ENCODE assay signal across 10 mouse cellular contexts in the genomic region with DNA sequence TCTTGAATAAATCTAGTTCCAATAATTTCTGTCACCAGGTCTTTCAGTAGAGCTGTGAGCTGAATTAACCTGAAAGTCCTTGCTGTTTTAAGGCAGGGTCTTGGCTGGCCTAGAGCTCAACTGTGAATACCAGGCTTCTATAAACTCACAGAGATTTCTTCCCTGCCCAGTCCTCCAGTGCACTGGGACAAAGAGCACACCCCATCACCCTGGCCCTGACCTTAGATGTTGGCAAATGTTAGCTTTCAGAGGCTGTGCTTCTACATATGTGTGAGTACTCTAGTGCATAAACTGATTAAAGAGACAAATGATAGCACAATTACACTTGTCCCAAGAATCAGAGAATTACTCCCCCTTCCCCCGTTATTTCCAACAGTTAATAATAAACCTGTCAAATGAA. TPM values are rescaled to one million over a fixed set of nuclear protein-coding genes. Genes with fewer than 3 reads are reported as not detected.
DNase-seq lines count a peak whose midpoint lies in the region; ATAC-seq and TF ChIP-seq lines count a peak whose summit lies in the region.
"Had no signal": no experiment of that assay in that cellular context is flagged by ENCODE, and none has a peak within 500 bp of the region (broad histone marks: within the 10 kb centered on the region; RNA-seq: fewer than 3 reads in every experiment).

No protein-coding gene starts in this region.

- TF ChIP-seq POLR2A in heart, adult 2 months (IDR thresholded peaks at IDR 0.05; ENCODE audit: insufficient read depth, low read depth, low read length), result no peak

- no peak overlapping the region for H3K4me3 ChIP-seq in heart, adult 2 months
- H3K4me3 ChIP-seq in midbrain, embryonic 10.5 days, result peak overlapping the region; percentile 98
- H3K4me3 ChIP-seq in midbrain, embryonic 14.5 days (replicated peaks; ENCODE audit: low read depth, low read length), result no peak overlapping the region
- H3K4me3 ChIP-seq in embryonic facial prominence, embryonic 15.5 days (replicated peaks), result peak overlapping the region; percentile 97; the same call in 1 of the 2 replicates
- peak overlapping the region; percentile 98; the same call in 1 of the 2 replicates for H3K4me3 ChIP-seq in neural tube, embryonic 13.5 days
- H3K4me3 ChIP-seq in intestine, postnatal 0 days (ENCODE audit: low read depth, low read length), result no peak overlapping the region

- H3K27me3 ChIP-seq in heart, adult 2 months (ENCODE audit: control insufficient read depth, insufficient read depth, low read length), result no peaks in the 10 kb centered on the region
- H3K27me3 ChIP-seq in midbrain, embryonic 10.5 days (ENCODE audit: low read depth, poor library complexity, severe bottlenecking), result no peaks in the 10 kb centered on the region
- H3K27me3 ChIP-seq in midbrain, embryonic 14.5 days (ENCODE audit: control insufficient read depth, insufficient read depth, low read length), result no peaks in the 10 kb centered on the region
- H3K27me3 ChIP-seq in embryonic facial prominence, embryonic 15.5 days, result no peaks in the 10 kb centered on the region
- no peaks in the 10 kb centered on the region for H3K27me3 ChIP-seq in neural tube, embryonic 13.5 days
- H3K27me3 ChIP-seq in intestine, postnatal 0 days (replicated peaks; ENCODE audit: control insufficient read depth, insufficient read depth, low read length), result no peaks in the 10 kb centered on the region

- H3K4me1 ChIP-seq in heart, adult 2 months (ENCODE audit: control insufficient read depth, insufficient read depth, low read length), result peaks cover 4% of the 10 kb centered on the region
- peaks cover 28% of the 10 kb centered on the region for H3K4me1 ChIP-seq in midbrain, embryonic 10.5 days
- H3K4me1 ChIP-seq in midbrain, embryonic 14.5 days (ENCODE audit: control insufficient read depth, insufficient read depth, low read length), result peaks cover 22% of the 10 kb centered on the region
- peaks cover 22% of the 10 kb centered on the region for H3K4me1 ChIP-seq in embryonic facial prominence, embryonic 15.5 days
- H3K4me1 ChIP-seq in neural tube, embryonic 13.5 days (replicated peaks), result peaks cover 38% of the 10 kb centered on the region
- peaks cover 6% of the 10 kb centered on the region for H3K4me1 ChIP-seq in intestine, postnatal 0 days (replicated peaks; ENCODE audit: control insufficient read depth, insufficient read depth, low read length)

- H3K9ac ChIP-seq in heart, adult 2 months (ENCODE audit: low read depth, low read length), result no peak overlapping the region
- H3K9ac ChIP-seq in midbrain, embryonic 14.5 days (replicated peaks; ENCODE audit: low read length), result no peak overlapping the region
- H3K9ac ChIP-seq in embryonic facial prominence, embryonic 15.5 days, result no peak overlapping the region
- H3K9ac ChIP-seq in neural tube, embryonic 13.5 days, result peak overlapping the region; percentile 63; the same call in 1 of the 2 replicates
- no peak overlapping the region for H3K9ac ChIP-seq in intestine, postnatal 0 days (ENCODE audit: low read depth, low read length)

- ATAC-seq in midbrain, embryonic 14.5 days (ENCODE audit: low FRiP score, low TSS enrichment), result no peak
- ATAC-seq in embryonic facial prominence, embryonic 15.5 days (ENCODE audit: insufficient number of reproducible peaks, low FRiP score, low TSS enrichment, low read depth), result no peak
- no peak for ATAC-seq in neural tube, embryonic 13.5 days (ENCODE audit: low read depth)
- no peak for ATAC-seq in erythroid progenitor cell, adult 5-6 weeks (replicated peaks; ENCODE audit: low FRiP score, poor library complexity, severe bottlenecking)
- ATAC-seq in intestine, postnatal 0 days, result no peak

- peaks cover 3% of the 10 kb centered on the region; the same call in 1 of the 2 replicates for H3K79me2 ChIP-seq in heart, adult 2 months (replicated peaks; ENCODE audit: control insufficient read depth, insufficient read depth, low read length)

- TF ChIP-seq CTCF in heart, adult 2 months (IDR thresholded peaks at IDR 0.05), result no peak
- no peak for TF ChIP-seq CTCF in intestine, postnatal 0 days (IDR thresholded peaks at IDR 0.05; ENCODE audit: low read depth)

- no peak overlapping the region for H3K27ac ChIP-seq in heart, adult 2 months
- H3K27ac ChIP-seq in midbrain, embryonic 10.5 days (replicated peaks), result peak overlapping the region; percentile 93
- no peak overlapping the region for H3K27ac ChIP-seq in midbrain, embryonic 14.5 days (replicated peaks; ENCODE audit: low read depth, low read length)
- H3K27ac ChIP-seq in embryonic facial prominence, embryonic 15.5 days (replicated peaks), result 0 out of 2 replicates have a peak overlapping the region, but pooled peaks have one; percentile 89
- H3K27ac ChIP-seq in neural tube, embryonic 13.5 days (replicated peaks), result peak overlapping the region; percentile 95; the same call in 1 of the 2 replicates
- H3K27ac ChIP-seq in intestine, postnatal 0 days (ENCODE audit: low read depth, low read length), result no peak overlapping the region

- H3K4me2 ChIP-seq in midbrain, embryonic 14.5 days (ENCODE audit: low read length), result no peak overlapping the region
- peak overlapping the region; percentile 70 for H3K4me2 ChIP-seq in embryonic facial prominence, embryonic 15.5 days (replicated peaks)
- peak overlapping the region; percentile 60 for H3K4me2 ChIP-seq in neural tube, embryonic 13.5 days
- no peak overlapping the region for H3K4me2 ChIP-seq in intestine, postnatal 0 days (replicated peaks; ENCODE audit: low read depth)

- 76% methylated on average over 1 of the region's 1 CpGs for WGBS in heart, adult 2 months
- 77% methylated on average over 1 of the region's 1 CpGs for WGBS in midbrain, embryonic 10.5 days
- 82% methylated on average over 1 of the region's 1 CpGs for WGBS in midbrain, embryonic 14.5 days
- 68% methylated on average over 1 of the region's 1 CpGs for WGBS in embryonic facial prominence, embryonic 15.5 days
- WGBS in neural tube, embryonic 13.5 days, result 81% methylated on average over 1 of the region's 1 CpGs
- WGBS in intestine, postnatal 0 days, result 49% methylated on average over 1 of the region's 1 CpGs

- TF ChIP-seq EP300 in heart, adult 2 months (IDR thresholded peaks at IDR 0.05; ENCODE audit: insufficient read depth, low read depth, low read length), result no peak

- DNase-seq in heart, adult 11 months, result peak; percentile 83
- DNase-seq in heart, adult 2 months, result no peak
- no peak for DNase-seq in midbrain, embryonic 10.5 days (ENCODE audit: low spot score)
- DNase-seq in midbrain, embryonic 14.5 days, result no peak
- DNase-seq: layer of hippocampus, adult 9-11 months; lung, postnatal 14 days had no signal

- intact Hi-C loops in heart, adult 2 months (cut with DNase I), result loop anchor here (2.0 to 5.0 kb wide), 3 partner anchors 137 to 473 kb away; partner anchors contain the start of genes Clasp2, Glb1 and Tmppe

- H3K9me3 ChIP-seq in midbrain, embryonic 10.5 days (replicated peaks), result no peaks in the 10 kb centered on the region
- no peaks in the 10 kb centered on the region for H3K9me3 ChIP-seq in midbrain, embryonic 14.5 days (ENCODE audit: control insufficient read depth, low read length)
- H3K9me3 ChIP-seq in embryonic facial prominence, embryonic 15.5 days (replicated peaks), result no peaks in the 10 kb centered on the region
- no peaks in the 10 kb centered on the region for H3K9me3 ChIP-seq in neural tube, embryonic 13.5 days
- no peaks in the 10 kb centered on the region for H3K9me3 ChIP-seq in intestine, postnatal 0 days (ENCODE audit: control insufficient read depth)

- H3K36me3 ChIP-seq in heart, adult 2 months (ENCODE audit: control insufficient read depth, insufficient read depth, low read length), result peaks cover 3% of the 10 kb centered on the region
- H3K36me3 ChIP-seq in midbrain, embryonic 10.5 days, result no peaks in the 10 kb centered on the region
- H3K36me3 ChIP-seq in midbrain, embryonic 14.5 days (ENCODE audit: control insufficient read depth, insufficient read depth, low read length), result peaks cover 7% of the 10 kb centered on the region; the same call in 1 of the 2 replicates
- peaks cover 2% of the 10 kb centered on the region; the same call in 1 of the 2 replicates for H3K36me3 ChIP-seq in embryonic facial prominence, embryonic 15.5 days
- H3K36me3 ChIP-seq in neural tube, embryonic 13.5 days, result peaks cover 7% of the 10 kb centered on the region; the same call in 1 of the 2 replicates
- H3K36me3 ChIP-seq in intestine, postnatal 0 days (ENCODE audit: control insufficient read depth, insufficient read depth), result no peaks in the 10 kb centered on the region

RNA-seq across cellular contexts. Expression of gene Ubp1, which starts 1.1 kb away (rescaled TPM):
- total RNA-seq in heart, adult 2 months (2021), result 10 to 100 TPM; 25.7 to 26.0 TPM
- polyA plus RNA-seq in heart, adult 2 months (2012; rRNA removed), result 33.9 and 46.6 TPM in 2 replicates
- polyA plus RNA-seq in midbrain, embryonic 10.5 days (2016; fragmentation: Nextera tagmentation; extraction: Ambion mirVana), result 35.0 and 36.2 TPM in 2 replicates
- 31.9 and 39.0 TPM in 2 replicates for polyA plus RNA-seq in midbrain, embryonic 14.5 days (2014; fragmentation: Nextera tagmentation; extraction: Ambion mirVana)
- polyA plus RNA-seq in embryonic facial prominence, embryonic 15.5 days (2015; fragmentation: Nextera tagmentation; extraction: Ambion mirVana), result 35.6 and 37.2 TPM in 2 replicates
- 33.6 and 34.0 TPM in 2 replicates for polyA plus RNA-seq in neural tube, embryonic 13.5 days (2015; fragmentation: Nextera tagmentation; extraction: Ambion mirVana)
- total RNA-seq in erythroid progenitor cell, adult 5-6 weeks (2015; ENCODE audit: low replicate concordance), result 277 and 313 TPM in 2 replicates
- 260 and 268 TPM in 2 replicates for total RNA-seq in erythroid progenitor cell, adult 5-6 weeks (2017; ENCODE audit: low replicate concordance)
- polyA plus RNA-seq in intestine, postnatal 0 days (2015; fragmentation: Nextera tagmentation; extraction: Ambion mirVana), result 14.7 and 15.6 TPM in 2 replicates

Comparison
In these comparisons a context has a peak if more than half of its experiments do, and no peak if none do; other contexts are left out.
1. H3K27ac ChIP-seq: peak in midbrain, embryonic 10.5 days (single experiment), embryonic facial prominence, embryonic 15.5 days (single experiment) and neural tube, embryonic 13.5 days (single experiment); none in heart, adult 2 months (single experiment), midbrain, embryonic 14.5 days (single experiment) and intestine, postnatal 0 days (single experiment).
2. H3K4me3 ChIP-seq: peak in midbrain, embryonic 10.5 days (single experiment), embryonic facial prominence, embryonic 15.5 days (single experiment) and neural tube, embryonic 13.5 days (single experiment); none in heart, adult 2 months (single experiment), midbrain, embryonic 14.5 days (single experiment) and intestine, postnatal 0 days (single experiment).
3. H3K4me2 ChIP-seq: peak in embryonic facial prominence, embryonic 15.5 days (single experiment) and neural tube, embryonic 13.5 days (single experiment); none in midbrain, embryonic 14.5 days (single experiment) and intestine, postnatal 0 days (single experiment).